Mouse (Mus musculus) heart, embryonic 11.5 days (tissue): Measurements from ENCODE around the gene Mlxip. TPM values are rescaled to one million over a fixed set of nuclear protein-coding genes. Genes with fewer than 3 reads are reported as not detected.

ENCODE experiments used
- ATAC-seq: fragments of 200-750 bp; cut with Nextera tagmentation; replicated peaks from 2 replicates; pipeline ENCODE4 v1.8.0; 2017; ENCODE audit warnings: moderate library complexity; ENCODE audit not compliant: insufficient number of reproducible peaks, low FRiP score, low TSS enrichment
- H3K27ac ChIP-seq: fragments of 300-500 bp; sonication (generic); 2 replicates; pipeline ENCODE4 v1.5.1; 2014; ENCODE audit warnings: mild to moderate bottlenecking, low read depth, low read length
- H3K27me3 ChIP-seq: fragments of 300-500 bp; sonication (generic); 2 replicates; pipeline ENCODE4 v1.6.1; 2014; ENCODE audit warnings: mild to moderate bottlenecking, low read length, mixed read lengths; ENCODE audit not compliant: control insufficient read depth, insufficient read depth
- H3K36me3 ChIP-seq: fragments of 300-500 bp; sonication (generic); 2 replicates; pipeline ENCODE4 v1.6.1; 2014; ENCODE audit warnings: mild to moderate bottlenecking, low read length, moderate library complexity, mixed read lengths; ENCODE audit not compliant: control insufficient read depth, insufficient read depth
- H3K4me1 ChIP-seq: fragments of 300-500 bp; sonication (generic); 2 replicates; pipeline ENCODE4 v1.6.1; 2014; ENCODE audit warnings: low read length; ENCODE audit not compliant: control insufficient read depth, insufficient read depth
- H3K4me2 ChIP-seq: fragments of 300-500 bp; sonication (generic); 2 replicates; pipeline ENCODE4 v1.6.1; 2014; ENCODE audit warnings: mild to moderate bottlenecking, moderate library complexity
- H3K4me3 ChIP-seq: fragments of 300-500 bp; sonication (generic); 2 replicates; pipeline ENCODE4 v1.5.1; 2014; ENCODE audit warnings: low read depth, low read length
- H3K9ac ChIP-seq: fragments of 300-500 bp; sonication (generic); 2 replicates; pipeline ENCODE4 v1.6.1; 2014; ENCODE audit warnings: mild to moderate bottlenecking, low read depth, low read length, moderate library complexity
- H3K9me3 ChIP-seq: fragments of 300-500 bp; sonication (generic); replicated peaks from 2 replicates; pipeline ENCODE4 v1.6.1; 2016; ENCODE audit warnings: low read length; ENCODE audit not compliant: control insufficient read depth
- WGBS: fragments of 180-500 bp; shearing (Covaris S2); extraction: QIAGEN DNeasy Blood & Tissue Kit; methylation state at CpG from one replicate; pipeline ENCODE4 v1.1.7; 2014; ENCODE audit not compliant: insufficient replicate concordance; 5-methylcytosine and 5-hydroxymethylcytosine counted together
- polyA plus RNA-seq: library from polyadenylated mRNA; unstranded; fragments of >200 nt; fragmentation: Nextera tagmentation; extraction: Ambion mirVana; gene quantifications from 2 replicates; pipeline ENCODE4 v1.2.1, GENCODE M21; 2014

Gene Mlxip
- polyA plus RNA-seq, 1 experiment from 2014 or later = 15.2 TPM

DNA sequence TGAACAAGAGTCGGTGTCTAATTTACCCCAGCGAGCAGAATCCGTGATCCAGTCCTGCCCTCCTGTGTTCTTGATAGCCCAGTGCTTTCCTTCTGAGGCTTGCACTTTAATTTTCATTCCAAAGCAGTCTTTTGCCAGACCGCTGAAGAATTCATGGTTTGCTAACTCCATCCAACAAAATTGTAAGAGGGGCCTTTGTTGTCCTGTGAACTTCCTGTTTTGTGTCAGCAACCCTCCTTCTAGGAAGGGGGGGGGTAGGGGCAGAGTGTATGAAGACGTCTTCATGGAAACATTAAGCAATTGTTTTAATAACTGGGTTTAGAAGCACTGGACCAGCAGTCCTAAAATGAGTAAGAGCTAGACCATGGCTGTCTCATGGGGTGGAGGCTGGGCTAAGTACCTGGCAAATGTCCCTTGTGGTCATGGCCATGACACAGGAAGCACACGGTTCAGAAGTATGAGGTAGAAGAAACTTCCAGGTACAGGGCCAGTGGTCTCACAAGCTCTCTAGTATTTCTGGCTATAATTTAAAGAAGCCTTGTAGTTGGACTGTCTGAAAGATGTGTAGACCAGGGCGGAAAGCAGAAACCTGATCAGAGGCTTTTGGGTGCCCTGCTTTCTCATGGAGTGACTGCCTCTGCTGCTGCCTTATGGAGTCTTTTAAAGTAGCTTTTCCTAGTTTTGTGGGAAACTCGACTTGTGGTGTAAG is 41.6 kb downstream of the Mlxip start:
- Histone ChIP-seq H3K9me3 (no peaks in the 10 kb centered on the region), H3K27ac (no peak overlapping the region), H3K4me3 (no peak overlapping the region), H3K36me3 (no peaks in the 10 kb centered on the region), H3K4me1 (peaks cover 13% of the 10 kb centered on the region; the same call in 1 of the 2 replicates), H3K9ac (no peak overlapping the region), H3K27me3 (no peaks in the 10 kb centered on the region), H3K4me2 (no peak overlapping the region)
- WGBS = 69% methylated on average over 8 of the region's 8 CpGs
- ATAC-seq = no peak

DNA sequence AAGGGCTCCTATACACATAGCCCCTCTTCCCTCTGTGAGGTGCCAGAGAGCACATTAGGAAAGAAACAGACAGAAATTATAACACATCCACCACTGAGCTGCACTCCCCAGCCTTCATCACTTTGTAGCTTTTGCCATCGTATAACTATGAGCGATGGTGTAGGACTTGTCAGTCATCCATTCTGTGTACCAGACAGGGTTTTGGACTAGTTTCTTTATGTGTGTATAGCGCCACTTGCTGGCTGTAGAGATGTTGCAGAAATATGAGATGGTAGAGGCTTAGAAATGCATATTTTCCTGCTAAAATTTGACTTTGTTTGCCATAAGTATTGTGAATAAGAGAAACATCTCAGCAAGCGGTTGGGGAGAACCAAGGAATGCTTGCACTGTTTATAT is 42.2 kb downstream of the Mlxip start:
- no peaks in the 10 kb centered on the region for H3K36me3 ChIP-seq
- no peak overlapping the region for H3K9ac ChIP-seq
- H3K4me3 ChIP-seq = no peak overlapping the region
- 34% methylated on average over 4 of the region's 4 CpGs for WGBS
- no peaks in the 10 kb centered on the region for H3K9me3 ChIP-seq
- H3K27ac ChIP-seq = no peak overlapping the region
- peaks cover 10% of the 10 kb centered on the region; the same call in 1 of the 2 replicates for H3K4me1 ChIP-seq
- no peak for ATAC-seq
- no peaks in the 10 kb centered on the region for H3K27me3 ChIP-seq
- H3K4me2 ChIP-seq = no peak overlapping the region

GRCm38 (mm10) chr5:123438381-123438780 is 43.8 kb downstream of the Mlxip start:
- Histone ChIP-seq H3K4me3 (no peak overlapping the region), H3K27ac (no peak overlapping the region), H3K4me1 (peaks cover 3% of the 10 kb centered on the region; the same call in 1 of the 2 replicates), H3K4me2 (no peak overlapping the region), H3K36me3 (peaks cover 2% of the 10 kb centered on the region; the same call in 1 of the 2 replicates), H3K27me3 (no peaks in the 10 kb centered on the region), H3K9ac (no peak overlapping the region), H3K9me3 (no peaks in the 10 kb centered on the region)
- no peak for ATAC-seq
- WGBS = 69% methylated on average over 3 of the region's 3 CpGs

DNA sequence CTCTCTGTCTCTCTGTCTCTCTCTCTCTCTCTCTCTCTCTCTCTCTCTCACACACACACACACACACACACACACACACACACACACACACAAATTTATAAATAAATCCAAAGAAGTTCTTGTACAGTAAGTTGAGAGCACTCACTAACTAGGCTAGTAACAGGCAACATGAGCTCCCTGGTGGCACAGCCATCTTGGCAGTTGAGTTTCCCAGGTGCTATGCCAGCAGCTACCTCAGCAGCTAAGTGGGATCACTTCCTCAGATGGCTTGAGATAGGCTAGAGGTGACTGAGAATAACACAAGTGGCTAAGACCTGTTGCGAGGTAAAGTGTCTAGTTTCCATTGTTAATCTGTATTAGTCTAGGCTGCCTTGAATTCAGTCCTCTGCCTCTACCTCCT is 44.7 kb downstream of the Mlxip start:
- Histone ChIP-seq H3K4me1 (peaks cover 3% of the 10 kb centered on the region; the same call in 1 of the 2 replicates), H3K36me3 (peaks cover 2% of the 10 kb centered on the region; the same call in 1 of the 2 replicates), H3K27ac (no peak overlapping the region), H3K9me3 (no peaks in the 10 kb centered on the region), H3K27me3 (no peaks in the 10 kb centered on the region), H3K4me3 (no peak overlapping the region), H3K4me2 (no peak overlapping the region), H3K9ac (no peak overlapping the region)
- WGBS = 80% methylated on average over 1 of the region's 1 CpGs
- no peak for ATAC-seq

DNA sequence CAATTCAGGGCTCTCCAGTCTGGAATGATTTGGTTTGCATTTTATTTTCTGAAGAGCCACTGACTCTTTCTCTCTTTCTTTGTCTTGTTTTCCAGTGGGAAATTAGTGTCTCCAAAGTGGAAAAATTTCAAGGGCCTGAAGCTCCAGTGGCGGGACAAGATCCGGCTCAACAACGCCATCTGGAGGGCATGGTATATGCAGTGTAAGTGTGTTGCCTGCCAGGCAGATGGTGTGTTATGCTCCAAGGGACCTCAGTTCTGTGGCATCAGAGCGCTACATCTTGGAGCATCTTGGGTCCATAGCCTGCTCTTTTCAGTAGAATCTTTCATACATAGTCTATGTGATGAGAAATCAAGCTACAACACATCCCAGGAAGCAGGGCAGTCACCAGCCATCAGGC is 45.3 kb downstream of the Mlxip start:
- WGBS = 72% methylated on average over 4 of the region's 4 CpGs
- Histone ChIP-seq H3K27me3 (no peaks in the 10 kb centered on the region), H3K4me2 (no peak overlapping the region), H3K27ac (no peak overlapping the region), H3K4me3 (no peak overlapping the region), H3K9me3 (no peaks in the 10 kb centered on the region), H3K4me1 (peaks cover 3% of the 10 kb centered on the region; the same call in 1 of the 2 replicates), H3K9ac (no peak overlapping the region), H3K36me3 (peaks cover 2% of the 10 kb centered on the region; the same call in 1 of the 2 replicates)
- no peak for ATAC-seq

GRCm38 (mm10) chr5:123440664-123441063 is 46.1 kb downstream of the Mlxip start:
- Histone ChIP-seq H3K27ac (no peak overlapping the region), H3K36me3 (peaks cover 3% of the 10 kb centered on the region; the same call in 1 of the 2 replicates), H3K27me3 (no peaks in the 10 kb centered on the region), H3K4me3 (no peak overlapping the region), H3K9ac (no peak overlapping the region), H3K9me3 (no peaks in the 10 kb centered on the region), H3K4me1 (peaks cover 2% of the 10 kb centered on the region; the same call in 1 of the 2 replicates), H3K4me2 (no peak overlapping the region)
- WGBS = 72% methylated on average over 4 of the region's 4 CpGs
- ATAC-seq = no peak

GRCm38 (mm10) chr5:123442283-123442682 is 47.7 kb downstream of the Mlxip start:
- H3K27me3 ChIP-seq = no peaks in the 10 kb centered on the region
- peaks cover 10% of the 10 kb centered on the region; the same call in 1 of the 2 replicates for H3K36me3 ChIP-seq
- H3K4me3 ChIP-seq = no peak overlapping the region

GRCm38 (mm10) chr5:123444069-123444468 is 49.5 kb downstream of the Mlxip start:
- no peaks in the 10 kb centered on the region for H3K9me3 ChIP-seq
- no peak overlapping the region for H3K27ac ChIP-seq
- H3K36me3 ChIP-seq = peaks cover 16% of the 10 kb centered on the region; the same call in 1 of the 2 replicates
- no peak overlapping the region for H3K4me2 ChIP-seq
- ATAC-seq = no peak
- no peak overlapping the region for H3K4me3 ChIP-seq
- H3K9ac ChIP-seq = no peak overlapping the region
- 47% methylated on average over 4 of the region's 4 CpGs for WGBS
- no peaks in the 10 kb centered on the region for H3K27me3 ChIP-seq
- no peaks in the 10 kb centered on the region for H3K4me1 ChIP-seq

More at GRCm38 (mm10) chr5:123442283-123442682, 47.7 kb downstream of the Mlxip start:
- H3K4me1 ChIP-seq = no peaks in the 10 kb centered on the region
- ATAC-seq = no peak
- no peak overlapping the region for H3K27ac ChIP-seq
- no peak overlapping the region for H3K9ac ChIP-seq
- no peak overlapping the region for H3K4me2 ChIP-seq
- 93% methylated on average over 3 of the region's 3 CpGs for WGBS
- H3K9me3 ChIP-seq = no peaks in the 10 kb centered on the region
